Mouse (Mus musculus): ENCODE results near the gene Bcl6.

DNA sequence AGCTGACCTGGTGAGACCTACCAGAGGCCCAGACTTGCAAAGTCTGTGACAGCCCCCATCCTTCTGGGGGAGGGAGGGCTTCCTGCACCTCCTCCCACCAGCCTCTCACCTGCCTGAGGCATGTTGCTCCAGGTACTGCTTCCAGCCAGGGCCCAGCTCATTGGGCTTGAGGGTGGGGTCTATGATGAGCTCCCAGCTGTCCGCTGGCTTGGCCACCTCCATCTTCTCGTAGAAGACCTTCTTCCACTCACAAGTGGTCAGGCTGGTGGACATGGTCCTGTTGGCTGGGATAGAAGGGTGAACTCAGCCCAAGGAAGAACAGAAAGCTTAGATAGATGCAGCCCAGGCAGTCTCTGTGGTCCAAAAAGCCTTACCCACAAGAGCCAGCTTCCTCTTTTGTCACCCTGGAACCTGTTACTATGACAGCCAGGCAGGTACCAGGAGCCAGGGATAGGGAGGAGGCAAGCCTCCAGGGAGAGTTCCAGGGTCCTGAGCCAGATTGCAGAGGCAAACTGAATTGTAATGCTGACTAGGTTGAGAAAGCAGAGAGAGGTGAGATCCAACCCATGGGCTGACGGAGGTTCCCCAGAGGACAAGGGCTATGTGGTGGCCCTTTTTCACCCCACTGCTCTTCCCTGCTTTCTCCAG, 58.1 kb downstream of the Bcl6 start:
- TF ChIP-seq CTCF (IDR thresholded peaks at IDR 0.05; ENCODE audit: low read depth) (no peak), EP300 (IDR thresholded peaks at IDR 0.05; ENCODE audit: low read depth) (no peak)
